Mouse (Mus musculus): ENCODE data around the gene Arhgap31.

Arhgap31 gene

GRCm38 (mm10) chr16:38712581-38713403 lies at the start of gene Arhgap31:
Gene Arhgap31, minus strand, starts transcription at chr16:38713274.
- DNase-seq (ENCODE audit: low spot score): peak; percentile 78

- no peak for DNase-seq (ENCODE audit: low spot score)
Measured at GRCm38 (mm10) chr16:38762401-38762800, 49.3 kb upstream of the Arhgap31 start.

GRCm38 (mm10) chr16:38761972-38762371 lies 48.9 kb upstream of the Arhgap31 start:
- no peak for DNase-seq (ENCODE audit: low spot score)

GRCm38 (mm10) chr16:38760834-38761375 lies 47.8 kb upstream of the Arhgap31 start:
- DNase-seq (ENCODE audit: low spot score): no peak

- no peak for DNase-seq (ENCODE audit: low spot score)
Measured at GRCm38 (mm10) chr16:38760239-38760638, 47.2 kb upstream of the Arhgap31 start.

- no peak for DNase-seq (ENCODE audit: low spot score)
Measured at GRCm38 (mm10) chr16:38758104-38758861, 45.2 kb upstream of the Arhgap31 start.

GRCm38 (mm10) chr16:38757626-38758025 lies 44.6 kb upstream of the Arhgap31 start:
- no peak for DNase-seq (ENCODE audit: low spot score)

GRCm38 (mm10) chr16:38756572-38756971 lies 43.5 kb upstream of the Arhgap31 start:
- DNase-seq (ENCODE audit: low spot score): no peak

GRCm38 (mm10) chr16:38756177-38756503 lies 43.1 kb upstream of the Arhgap31 start:
- DNase-seq (ENCODE audit: low spot score): no peak

GRCm38 (mm10) chr16:38755452-38756176 lies 42.5 kb upstream of the Arhgap31 start:
- no peak for DNase-seq (ENCODE audit: low spot score)

- no peak for DNase-seq (ENCODE audit: low spot score)
Measured at GRCm38 (mm10) chr16:38753631-38754030, 40.6 kb upstream of the Arhgap31 start.

- no peak for DNase-seq (ENCODE audit: low spot score)
Measured at GRCm38 (mm10) chr16:38750803-38751202, 37.7 kb upstream of the Arhgap31 start.

GRCm38 (mm10) chr16:38743941-38744673 lies 31.0 kb upstream of the Arhgap31 start:
- no peak for DNase-seq (ENCODE audit: low spot score)

GRCm38 (mm10) chr16:38742659-38743131 lies 29.6 kb upstream of the Arhgap31 start:
- no peak for DNase-seq (ENCODE audit: low spot score)

GRCm38 (mm10) chr16:38742113-38742658 lies 29.1 kb upstream of the Arhgap31 start, which contains the start of gene B4galt4:
Gene B4galt4, plus strand, starts transcription at chr16:38742264.
- DNase-seq (ENCODE audit: low spot score): peak; percentile 83

GRCm38 (mm10) chr16:38741204-38741903 lies 28.3 kb upstream of the Arhgap31 start:
- no peak for DNase-seq (ENCODE audit: low spot score)

- no peak for DNase-seq (ENCODE audit: low spot score)
Measured at GRCm38 (mm10) chr16:38730921-38731320, 17.8 kb upstream of the Arhgap31 start.

GRCm38 (mm10) chr16:38729610-38730288 lies 16.7 kb upstream of the Arhgap31 start:
- no peak for DNase-seq (ENCODE audit: low spot score)

GRCm38 (mm10) chr16:38729139-38729538 lies 16.1 kb upstream of the Arhgap31 start:
- no peak for DNase-seq (ENCODE audit: low spot score)
